Mouse (Mus musculus): ENCODE results near the gene S100g.

DNA sequence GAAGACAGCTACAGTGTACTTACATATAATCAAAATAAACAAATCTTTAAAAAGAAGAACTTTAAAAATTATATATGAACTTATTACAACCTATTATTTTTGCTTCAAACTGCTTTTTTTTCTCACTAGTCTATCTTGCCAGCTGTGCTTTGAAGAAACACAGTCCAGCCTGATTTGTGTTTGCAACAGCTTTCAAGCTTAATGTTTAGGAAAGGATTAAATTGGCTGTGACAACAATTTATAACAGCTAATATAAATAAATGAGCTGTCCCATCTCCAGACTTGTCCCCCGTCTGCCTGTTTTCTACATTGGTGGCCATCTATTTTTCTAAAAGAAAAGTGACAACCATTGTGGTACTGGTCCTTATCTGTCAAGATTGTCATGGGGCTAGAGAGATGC lies 22.4 kb downstream of the S100g start:
- TF ChIP-seq POLR2A (IDR thresholded peaks at IDR 0.05; ENCODE audit: insufficient read length, low read depth) (no peak), TCF12 (IDR thresholded peaks at IDR 0.05; ENCODE audit: insufficient read depth, poor library complexity, severe bottlenecking) (no peak), MYOD1 (IDR thresholded peaks at IDR 0.05; ENCODE audit: control insufficient read depth in 1 of 3, insufficient read length in 2 of 3, low read depth in 2 of 3) (no peak), E2F4 (IDR thresholded peaks at IDR 0.05; ENCODE audit: insufficient read depth) (no peak), POLR2AphosphoS2 (IDR thresholded peaks at IDR 0.05; ENCODE audit: insufficient read length, low read depth) (no peak), REST (IDR thresholded peaks at IDR 0.05; ENCODE audit: insufficient read depth, insufficient read length) (no peak), MAX (IDR thresholded peaks at IDR 0.05; ENCODE audit: low read depth) (no peak), SRF (IDR thresholded peaks at IDR 0.05; ENCODE audit: control insufficient read depth, insufficient read length, low read depth) (no peak)

All from myocyte (in vitro differentiated cells).